Mouse (Mus musculus): ENCODE results near the gene Tmem208.

The Tmem208 gene

DNA sequence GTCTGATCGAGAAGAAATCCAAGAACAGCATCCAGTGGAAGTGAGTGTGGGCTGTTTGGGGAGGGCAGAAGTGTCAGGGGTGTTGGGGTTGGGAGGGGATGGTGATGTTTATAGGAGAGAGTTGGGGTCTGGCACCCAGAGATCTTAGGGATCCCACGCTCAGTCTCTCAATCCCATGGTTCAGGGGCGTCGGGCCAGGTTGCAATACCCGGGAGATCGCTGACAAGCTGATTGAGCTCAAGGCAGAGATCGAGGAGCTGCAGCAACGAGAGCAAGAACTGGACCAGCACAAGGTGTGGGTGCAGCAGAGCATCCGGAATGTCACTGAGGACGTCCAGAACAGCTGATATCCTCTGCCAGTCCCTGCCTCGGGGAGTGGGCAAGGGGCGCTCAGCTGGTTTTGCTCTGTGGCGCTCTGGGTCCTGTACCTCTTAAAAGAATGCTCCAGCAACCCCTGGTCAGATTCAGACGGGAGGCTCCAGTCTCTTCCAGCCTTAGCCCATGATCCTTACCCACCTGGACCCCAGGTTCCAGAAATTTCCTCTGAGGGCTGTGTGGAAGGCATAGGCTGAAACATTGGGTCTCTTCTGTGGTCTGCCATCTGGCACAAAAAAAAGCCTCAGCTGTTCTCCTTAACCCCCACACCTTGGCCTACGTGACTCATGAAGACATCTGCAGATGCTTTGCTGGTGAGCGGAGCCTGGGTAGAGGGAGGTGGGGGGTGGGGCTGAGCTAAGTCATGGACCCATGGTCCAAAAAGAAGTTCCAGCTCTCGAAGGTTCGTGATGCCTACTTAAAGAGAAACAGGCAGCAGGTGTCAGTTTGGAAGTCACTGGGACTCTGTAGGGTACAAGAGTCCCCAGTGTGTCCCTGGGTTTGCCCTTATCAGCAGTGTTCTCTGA lies 27.6 kb upstream of the Tmem208 start:
- DNase-seq = no peak

DNA sequence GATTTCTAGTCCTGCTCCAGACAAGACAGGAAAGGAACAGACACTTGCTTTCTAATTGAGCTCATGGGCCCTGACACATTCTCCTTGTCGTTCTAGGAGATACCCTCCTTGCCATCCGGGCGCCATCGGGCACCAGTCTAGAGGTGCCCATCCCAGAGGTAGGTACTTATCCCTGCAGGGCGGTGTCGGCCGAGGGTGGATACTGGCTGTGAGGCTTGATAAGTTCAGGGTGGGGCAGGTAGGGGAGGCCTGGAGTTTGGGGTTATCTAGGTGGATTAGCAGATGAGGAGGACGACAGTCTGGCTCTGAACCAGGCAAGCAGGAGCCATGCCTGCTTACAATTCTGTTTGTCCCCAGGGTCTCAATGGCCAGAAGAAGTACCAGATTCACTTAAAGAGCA lies 26.2 kb upstream of the Tmem208 start:
- no peak for DNase-seq

DNA sequence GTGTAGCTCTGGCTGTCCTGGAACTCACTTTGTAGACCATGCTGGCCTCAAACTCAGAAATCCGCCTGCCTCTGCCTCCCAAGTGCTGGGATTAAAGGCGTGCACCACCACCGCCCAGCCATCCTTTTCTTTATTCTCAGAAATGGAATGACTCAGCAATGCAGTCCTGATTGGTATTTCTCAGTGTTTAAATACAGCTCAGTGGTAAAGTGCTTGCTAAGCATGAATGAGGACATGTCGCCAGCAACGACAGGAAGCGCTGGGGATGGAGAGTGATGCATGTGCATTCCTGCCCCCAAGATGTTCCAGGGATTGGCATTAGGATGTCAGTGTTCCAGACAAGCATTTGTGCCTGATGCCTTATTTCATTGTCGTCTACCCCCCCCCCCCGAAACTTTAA lies 22.8 kb upstream of the Tmem208 start:
- no peak for DNase-seq

DNA sequence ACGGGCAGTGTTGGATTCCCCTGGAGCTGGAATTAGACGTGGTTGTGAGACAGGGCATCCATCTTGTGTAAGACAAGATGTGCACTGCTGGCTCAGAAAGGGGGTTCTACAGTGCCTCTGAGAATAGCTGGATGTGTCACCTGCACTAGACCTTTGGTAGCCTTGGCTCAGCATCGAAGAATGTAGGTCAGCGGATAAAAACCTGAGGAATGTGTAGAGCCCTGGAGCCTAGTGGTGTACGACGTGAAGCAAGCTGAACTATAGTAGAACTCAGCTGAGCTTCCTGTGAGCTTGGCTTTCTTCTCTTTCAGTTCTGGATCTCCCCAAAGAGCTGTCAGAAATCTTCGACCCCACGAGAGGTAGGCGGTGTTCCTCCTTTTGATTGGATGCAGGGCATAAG lies 22.3 kb upstream of the Tmem208 start:
- no peak for DNase-seq

DNA sequence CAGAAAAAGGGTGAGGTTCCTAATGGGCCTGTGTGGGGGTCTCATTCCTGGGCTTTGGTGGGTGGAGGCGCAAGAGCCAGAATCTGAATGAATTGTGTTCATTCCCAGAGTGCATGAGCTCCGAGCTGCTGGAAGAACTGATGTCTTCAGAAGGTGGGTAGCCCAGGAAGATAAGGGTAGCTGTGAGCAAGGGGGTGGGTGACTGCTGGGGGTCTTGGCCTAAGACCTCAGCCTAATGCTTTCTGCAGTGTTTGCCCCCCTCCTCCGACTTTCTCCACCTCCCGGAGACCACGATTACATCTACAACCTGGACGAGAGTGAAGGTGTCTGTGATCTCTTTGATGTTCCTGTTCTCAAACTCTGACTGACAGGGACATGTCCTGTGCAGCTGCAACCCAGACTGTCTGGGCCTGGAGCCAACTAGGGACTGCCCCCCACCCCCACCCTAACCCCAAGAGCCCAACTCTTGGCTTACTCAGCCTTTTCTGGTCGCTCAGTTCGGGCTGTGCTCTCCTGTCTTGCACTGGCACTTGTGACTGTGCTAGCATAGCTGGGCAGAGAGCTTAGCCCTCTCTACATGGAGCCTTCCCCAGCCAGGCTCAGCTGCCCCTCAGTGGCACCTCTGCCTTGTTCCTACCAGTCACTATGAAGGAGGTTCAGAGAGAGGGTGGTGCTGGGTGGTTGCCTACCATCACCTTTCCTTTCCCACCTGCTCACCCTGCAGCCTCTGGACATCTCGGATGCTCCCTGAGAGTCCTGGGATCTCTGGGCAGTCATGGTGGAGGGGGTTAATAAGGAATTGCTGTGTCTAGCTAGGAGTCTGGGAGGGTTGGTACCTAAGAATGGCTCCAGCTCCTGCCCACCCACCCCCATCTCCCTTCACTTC lies 21.6 kb upstream of the Tmem208 start:
- no peak for DNase-seq

DNA sequence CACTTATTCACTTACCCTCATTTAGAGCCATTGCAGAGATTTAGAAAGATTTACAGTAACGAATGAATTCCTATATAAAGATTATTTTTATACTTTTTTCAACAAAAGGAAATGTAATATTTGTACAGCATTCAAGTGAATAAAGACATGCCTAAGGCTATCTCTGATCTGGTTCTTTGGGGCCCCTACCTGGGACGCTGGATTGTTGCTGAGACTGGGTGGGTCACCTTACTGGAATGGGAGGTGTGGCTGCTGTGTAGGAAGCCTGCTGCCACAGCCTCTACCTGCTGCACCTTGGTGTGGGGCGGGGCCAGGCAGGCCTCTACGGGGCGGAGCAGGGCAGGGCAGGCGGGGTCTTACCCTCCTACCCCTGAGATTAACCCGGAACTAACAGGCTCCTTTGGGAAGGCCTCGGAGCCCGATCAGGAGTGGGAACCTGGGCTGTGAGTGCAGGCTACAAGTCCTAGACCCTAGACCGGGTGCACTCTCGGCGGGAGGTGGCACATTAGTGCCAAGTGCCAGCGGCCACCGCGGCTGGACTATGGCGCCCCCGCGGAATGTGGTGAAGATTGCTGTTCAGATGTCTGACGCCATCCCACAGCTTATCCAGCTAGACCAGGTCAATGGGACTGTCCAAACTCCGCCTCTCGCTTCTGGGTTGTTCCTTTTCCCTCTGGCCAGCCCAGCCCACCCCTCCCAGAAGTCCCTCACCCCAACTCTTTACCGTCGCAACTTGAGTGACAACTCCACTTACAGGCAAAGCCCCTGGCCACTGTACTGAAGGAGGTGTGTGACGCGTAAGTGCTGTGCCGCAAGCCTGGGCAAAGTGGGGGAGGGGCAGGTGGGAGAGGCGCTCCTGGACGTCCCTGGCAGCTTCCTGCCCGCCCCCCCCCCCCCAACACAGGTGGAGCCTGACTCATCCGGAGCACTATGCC lies 20.7 kb upstream of the Tmem208 start, which contains the start of gene Elmo3:
Gene Elmo3 (plus strand): TSS at position 391 of the 935 bp plus-strand sequence.
- DNase-seq = peak; percentile 13 to 17

DNA sequence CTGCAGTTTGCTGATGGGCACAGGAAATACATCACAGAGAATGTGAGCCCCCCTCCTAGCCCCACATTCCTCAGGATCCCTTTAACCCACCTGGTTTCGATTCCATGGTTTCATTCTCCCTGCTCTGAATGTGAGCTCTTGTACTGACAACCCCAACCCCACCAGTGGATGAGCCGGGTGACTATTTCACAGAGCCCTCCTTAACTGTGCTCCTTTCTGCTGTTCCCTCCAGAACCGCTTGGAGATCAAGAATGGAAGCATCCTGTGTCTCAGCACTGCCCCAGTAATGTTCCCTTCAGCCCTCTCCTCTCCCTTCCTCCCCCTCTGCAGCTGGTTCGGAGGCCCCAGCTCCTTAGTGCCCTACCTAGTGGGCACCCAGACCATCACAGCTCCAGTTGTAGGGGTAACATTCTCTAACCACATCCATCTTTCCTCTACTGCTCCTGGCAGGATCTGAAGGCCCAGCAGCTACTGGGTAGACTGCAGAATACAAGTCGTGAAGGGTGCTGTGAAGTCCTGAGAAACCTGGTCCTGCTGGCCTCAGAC lies 19.9 kb upstream of the Tmem208 start:
- DNase-seq = no peak

DNA sequence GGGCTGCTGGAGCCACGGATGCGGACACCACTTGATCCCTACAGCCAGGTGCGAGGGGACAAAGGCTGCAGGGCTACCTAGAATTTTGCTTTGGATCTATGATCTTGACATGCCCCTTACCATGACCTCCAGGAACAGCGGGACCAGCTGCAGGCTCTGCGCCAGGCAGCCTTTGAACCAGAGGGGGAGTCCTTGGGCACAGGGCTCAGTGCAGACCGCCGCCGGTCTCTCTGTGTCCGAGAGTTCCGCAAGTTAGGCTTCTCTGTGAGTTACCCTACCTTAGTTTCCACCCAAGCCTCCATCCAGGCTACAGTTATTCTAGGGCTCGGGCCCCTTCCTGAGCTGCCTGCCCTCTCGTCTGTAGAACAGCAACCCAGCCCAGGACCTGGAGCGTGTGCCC lies 18.5 kb upstream of the Tmem208 start:
- no peak for DNase-seq

DNA sequence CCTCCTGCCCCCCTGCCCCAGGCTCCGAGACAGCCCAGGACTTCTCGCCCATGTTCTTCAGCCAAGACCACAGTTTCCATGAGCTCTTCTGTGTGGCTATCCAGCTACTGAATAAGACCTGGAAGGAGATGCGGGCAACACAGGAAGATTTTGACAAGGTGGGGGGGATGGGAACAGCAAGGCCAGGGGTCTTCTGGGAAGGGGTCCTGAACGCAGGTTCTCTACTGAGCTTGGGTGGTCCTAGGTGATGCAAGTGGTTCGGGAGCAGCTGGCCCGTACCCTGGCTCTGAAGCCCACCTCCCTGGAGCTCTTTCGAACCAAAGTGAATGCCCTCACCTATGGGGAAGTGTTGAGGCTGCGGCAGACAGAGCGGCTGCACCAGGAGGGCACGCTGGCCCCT lies 17.7 kb upstream of the Tmem208 start:
- DNase-seq = no peak

DNA sequence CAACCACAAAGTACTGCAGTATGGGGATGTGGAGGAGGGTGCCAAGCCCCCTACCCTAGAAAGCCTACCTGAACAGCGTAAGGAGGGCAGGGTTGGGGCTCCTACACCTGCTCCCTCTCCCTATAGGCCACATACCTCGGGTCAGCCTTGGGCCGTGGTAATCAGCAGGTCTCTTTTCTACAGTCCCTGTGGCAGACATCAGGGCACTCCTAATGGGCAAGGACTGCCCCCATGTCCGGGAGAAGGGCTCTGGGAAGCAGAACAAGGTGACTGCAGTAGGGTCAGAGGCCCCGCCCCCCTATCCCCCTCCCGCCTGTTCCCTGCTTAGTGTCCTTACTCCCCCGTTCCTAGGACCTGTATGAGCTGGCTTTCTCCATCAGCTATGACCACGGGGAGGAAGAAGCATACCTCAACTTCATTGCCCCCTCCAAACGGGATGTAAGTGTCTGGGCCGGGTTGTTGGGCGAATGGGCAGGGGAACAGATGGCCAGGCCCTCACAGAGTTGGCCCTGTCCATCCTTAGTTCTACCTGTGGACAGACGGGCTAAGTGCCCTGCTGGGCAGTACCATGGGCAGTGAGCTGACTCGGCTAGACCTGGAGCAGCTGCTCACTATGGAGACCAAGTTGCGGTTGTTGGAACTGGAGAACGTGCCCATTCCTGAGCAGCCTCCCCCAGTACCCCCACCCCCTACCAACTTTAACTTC lies 16.9 kb upstream of the Tmem208 start:
- no peak for DNase-seq

DNA sequence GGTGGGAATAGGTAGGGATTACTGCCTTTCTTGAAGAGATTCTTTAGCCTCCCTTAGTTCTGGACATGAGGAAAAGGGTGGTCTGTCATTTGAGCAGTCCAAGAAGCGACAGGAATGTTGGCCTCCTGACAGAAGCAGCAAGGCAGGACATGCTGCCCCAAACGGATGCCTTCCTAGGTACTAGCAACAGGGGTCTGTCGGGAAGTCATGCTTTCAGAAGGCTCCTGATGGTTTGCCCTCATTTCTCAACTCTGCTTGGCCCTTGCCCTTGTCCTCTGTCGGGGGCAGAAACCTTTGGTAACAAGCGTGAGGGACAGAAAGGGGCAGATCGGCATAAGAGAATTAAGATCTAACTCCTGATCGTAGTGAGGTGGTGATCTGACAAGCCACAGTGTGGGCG lies 16.0 kb upstream of the Tmem208 start:
- DNase-seq = no peak

DNA sequence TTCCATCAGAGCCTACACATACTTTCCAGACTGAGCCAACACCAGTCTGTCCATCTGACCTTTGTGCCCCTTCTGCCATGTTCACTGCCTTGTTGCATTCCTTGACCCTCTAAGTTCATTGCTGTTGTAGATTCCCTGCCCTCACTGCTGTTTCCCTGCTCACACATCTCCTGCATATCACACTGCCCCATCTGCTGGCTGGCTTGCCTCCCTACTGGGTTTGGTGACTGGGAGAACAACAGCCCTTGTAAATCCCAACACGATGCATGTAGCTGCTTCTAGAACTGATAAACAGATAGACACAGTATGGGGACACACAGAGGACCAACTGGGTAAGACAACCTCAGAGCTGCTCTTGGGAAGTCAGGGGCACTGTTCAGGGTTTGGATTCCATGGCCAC lies 14.4 kb upstream of the Tmem208 start:
- no peak for DNase-seq

DNA sequence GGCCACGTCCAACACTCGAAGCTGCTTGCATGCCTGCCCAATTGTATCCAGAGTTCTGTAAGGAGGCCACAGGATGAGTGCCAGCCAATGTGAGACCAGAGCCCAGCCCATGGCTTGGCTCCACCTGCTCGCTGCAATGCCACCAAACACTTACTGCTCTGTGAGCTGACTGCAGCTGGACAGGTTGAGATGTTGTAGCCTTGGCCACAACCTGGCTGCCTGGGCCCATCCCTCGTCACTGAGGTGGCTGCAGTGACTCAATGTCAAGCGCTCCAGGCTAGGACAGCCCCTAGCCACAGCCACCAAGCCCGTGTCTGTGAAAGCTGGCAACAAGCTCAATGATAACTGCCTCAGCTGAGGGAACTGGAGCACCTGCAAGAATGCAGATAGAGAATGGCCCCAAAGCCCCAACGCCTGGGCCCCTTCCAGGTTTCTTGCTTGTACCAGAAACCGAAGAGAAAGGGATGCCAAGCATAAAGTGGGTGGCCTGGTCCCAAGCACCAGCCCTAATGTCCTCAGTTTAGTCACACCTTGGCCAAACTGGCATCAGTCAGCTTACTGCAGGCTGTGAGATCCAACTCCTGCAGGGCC lies 13.2 kb upstream of the Tmem208 start:
- DNase-seq = no peak

DNA sequence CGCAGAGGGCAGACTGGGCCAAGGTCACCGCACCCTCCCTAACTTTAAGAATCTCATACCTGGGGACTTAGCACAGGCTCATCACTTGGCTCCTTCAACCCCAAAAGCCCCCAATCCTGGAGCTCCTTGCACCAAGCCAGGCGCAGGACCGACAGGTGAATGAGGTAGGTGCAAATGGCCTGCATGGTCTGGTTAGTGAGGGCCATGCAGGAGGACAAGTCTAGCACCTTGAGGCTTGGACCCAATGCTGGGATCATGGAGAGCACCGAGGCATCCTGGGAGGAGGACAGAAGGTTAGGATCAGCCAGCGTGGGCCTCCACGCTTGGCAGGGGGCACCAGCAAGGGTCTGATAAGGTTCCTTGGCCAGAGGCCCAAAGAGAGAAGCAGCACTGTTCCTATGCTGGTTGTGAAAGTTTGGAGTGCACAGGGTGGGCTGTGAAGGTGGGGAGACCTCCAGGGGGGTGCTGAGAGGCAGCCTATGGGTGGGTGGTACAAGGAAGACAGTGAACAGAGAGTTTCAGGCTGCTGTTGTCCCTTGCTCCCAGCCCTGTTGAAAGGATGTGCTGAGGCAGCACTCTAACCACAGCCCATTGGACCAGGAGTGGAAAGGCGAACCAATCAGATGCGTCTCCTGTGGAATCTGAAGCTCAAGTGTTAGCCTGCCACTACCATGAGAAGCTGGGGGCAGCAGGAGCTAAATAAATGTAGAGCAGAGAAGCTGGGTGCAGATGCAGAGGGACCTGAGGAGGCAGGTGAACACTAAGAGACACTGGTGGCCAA lies 12.3 kb upstream of the Tmem208 start:
- no peak for DNase-seq

DNA sequence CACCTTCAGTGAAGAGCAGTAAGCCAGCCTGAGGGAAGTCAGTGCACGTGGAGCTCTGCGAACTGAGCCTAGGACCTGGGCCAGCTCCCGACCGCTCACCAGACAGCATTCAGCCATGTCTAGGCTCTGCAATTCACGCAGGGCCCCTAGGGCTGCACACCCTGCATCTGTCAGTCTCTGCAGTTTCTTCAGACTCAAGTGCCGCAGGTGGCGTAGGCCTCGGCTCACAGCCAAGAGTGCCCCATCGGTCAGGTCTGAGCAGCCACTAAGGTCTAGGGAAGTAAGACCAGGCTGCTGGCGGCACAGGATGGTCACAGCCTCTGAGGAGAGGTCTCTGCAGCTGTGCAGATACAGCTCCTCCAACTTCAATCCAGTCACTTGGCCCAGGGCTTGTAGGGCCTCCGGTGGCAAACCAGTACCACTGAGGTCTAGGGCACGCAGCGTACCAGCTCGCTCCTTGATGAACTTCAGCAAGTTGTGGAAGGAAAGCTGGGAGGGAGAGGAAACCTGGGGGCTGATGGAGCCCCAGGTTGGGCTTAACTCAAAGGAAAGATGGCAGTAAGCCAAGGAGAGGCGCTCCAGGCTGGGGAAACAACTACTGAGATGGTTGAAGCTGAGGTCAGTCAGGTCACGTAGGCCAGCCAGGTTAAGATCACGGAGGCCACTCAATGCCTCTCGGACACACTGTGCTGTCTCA lies 10.9 kb upstream of the Tmem208 start:
- no peak for DNase-seq

DNA sequence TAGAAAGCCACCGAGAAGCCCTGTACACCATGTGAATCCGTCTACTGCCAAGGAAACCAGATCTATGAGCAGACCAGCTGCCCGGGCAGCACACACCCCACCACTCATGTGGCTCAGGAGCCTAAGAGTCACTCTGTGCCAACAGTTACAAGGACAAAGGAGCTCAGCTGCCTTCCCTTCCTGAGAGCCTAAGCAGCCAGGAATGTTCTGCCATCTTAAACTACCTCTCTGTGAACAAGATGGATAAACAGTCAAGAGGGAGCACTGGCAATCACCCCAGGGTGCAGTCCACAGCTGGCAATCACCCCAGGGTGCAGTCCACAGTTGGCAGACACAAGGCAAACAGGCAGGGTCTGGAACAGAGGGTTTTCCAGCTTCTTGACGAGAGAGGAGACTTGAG lies 8.2 kb upstream of the Tmem208 start:
- DNase-seq = no peak

DNA sequence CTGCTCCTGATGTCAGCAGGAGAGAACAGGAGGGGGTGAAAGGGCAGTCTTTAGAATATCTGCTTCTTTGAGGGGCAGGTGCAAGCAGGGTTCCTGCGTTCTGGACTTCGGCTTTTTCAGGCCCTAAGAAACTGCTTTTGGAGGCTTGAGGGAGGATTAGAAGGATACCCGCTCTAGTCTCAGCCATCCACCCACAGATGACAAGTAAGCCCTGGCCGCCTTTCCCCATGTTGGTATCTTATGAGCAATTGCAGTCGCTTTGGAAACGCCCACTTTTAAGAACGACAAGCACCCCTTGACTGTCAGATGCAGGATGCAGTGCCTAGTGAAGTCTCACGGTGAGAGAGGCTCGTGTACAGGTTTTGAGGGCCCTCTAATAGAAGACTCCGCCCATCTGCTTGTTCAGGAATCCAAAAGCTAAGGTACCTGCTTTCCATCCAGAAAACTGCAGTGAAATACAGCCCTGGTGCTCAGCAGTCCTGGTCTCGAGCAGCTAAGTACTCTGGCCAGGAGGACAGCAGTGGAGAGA lies 7.4 kb upstream of the Tmem208 start:
- no peak for DNase-seq

DNA sequence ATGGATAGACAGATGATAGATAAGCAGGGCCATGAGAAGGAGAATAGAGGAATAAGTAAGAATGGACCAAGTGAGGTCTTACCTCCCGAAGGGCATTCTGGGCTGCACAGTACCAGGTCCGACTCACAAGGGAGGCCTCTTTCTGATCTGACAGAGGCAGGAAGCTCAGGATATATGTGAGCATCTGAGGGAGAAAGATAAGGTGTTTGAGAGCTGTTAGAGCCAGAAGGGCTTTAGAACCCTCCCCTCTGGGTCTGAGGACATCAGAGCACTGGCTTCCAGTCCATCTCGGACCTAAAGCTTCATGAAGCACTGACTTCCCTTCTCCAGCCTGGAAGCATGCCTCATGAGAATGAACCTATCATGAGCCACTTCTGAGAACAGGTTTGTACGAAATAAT lies 3.0 kb upstream of the Tmem208 start:
- no peak for DNase-seq

DNA sequence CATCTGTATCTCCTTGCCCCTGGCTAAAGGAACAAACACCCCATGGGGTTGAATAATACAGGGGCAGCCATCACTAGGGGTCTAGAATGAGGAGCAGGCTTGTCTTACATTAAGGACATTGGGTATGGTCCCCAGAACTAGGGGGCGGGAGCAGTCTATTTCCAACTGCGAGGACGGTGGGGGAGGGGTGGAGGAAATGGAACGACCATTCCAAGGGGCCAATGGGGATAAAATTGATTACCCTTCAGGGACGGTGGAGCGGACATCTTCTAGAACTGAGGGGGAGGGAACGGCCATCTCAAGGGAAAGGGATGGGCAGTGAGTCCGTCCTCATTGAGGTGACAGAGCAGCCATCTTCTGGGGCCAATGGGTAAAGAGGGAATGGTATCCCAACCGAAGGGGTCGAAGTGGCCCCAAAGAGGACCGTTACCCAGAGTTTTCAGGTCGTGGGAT lies 487 bp upstream of the Tmem208 start:
- no peak for DNase-seq

DNA sequence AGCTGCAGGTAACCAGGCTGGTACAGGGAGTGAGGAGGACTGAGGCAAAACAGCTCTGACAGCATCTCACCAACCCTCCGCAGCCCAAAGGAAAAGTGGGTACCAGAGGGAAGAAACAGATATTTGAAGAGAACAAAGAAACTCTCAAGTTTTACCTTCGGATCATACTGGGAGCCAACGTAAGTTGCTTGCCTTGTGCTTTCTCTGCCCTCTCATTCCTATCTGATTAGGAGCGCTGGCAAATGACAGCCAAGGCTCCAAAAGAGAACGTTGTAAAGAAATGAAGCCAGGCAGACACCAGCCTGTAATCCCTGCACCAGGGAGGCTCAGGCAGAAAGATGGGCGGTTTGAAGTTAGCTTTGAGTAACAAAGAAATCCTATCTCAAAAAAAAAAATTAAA lies 814 bp downstream of the Tmem208 start:
- DNase-seq = no peak
